Mouse (Mus musculus): ENCODE data around the gene Gm26602.
"Not testable (repeated sequence)": the region's sequence is repeated elsewhere in the genome, so short reads cannot be mapped to it uniquely, and the experiment has no call there.

The Gm26602 gene

DNA sequence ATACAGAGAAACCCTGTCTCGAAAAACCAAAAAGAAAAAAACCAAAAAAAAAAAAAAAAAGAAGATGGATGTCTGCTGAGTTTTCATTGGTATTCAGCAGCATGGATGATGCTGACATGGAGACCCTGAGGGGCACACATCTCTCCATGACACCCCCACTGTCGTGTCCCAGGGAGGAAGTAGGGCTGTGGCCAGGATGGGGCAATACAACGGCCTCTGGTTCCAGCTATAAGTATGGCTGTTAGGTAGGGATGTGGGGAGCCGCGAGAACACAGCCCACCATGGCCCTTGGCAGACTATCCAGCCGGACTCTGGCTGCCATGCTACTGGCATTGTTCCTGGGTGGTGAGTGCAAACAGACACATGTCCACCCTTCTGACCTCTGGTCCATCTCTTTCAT is 24.6 kb upstream of the Gm26602 start, which contains the start of gene Elane:
Gene Elane (plus strand): TSS at position 194 of the 400 bp plus-strand sequence.
- no peak for DNase-seq (ENCODE audit: low read depth)

DNA sequence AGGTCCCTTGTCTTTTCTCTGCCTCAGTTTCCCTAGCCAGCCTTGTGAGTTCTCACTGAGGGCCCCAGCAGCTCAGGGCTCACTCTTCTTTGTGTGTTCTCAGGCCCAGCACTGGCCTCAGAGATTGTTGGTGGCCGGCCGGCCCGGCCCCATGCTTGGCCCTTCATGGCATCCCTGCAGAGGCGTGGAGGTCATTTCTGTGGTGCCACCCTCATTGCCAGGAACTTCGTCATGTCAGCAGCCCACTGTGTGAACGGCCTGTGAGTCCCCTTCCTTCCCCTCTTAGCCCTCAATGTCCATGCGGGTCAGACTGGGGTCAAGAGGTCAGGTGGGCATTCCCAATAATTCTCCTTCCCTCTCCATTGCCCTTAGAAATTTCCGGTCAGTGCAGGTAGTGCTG is 24.0 kb upstream of the Gm26602 start:
- no peak for DNase-seq (ENCODE audit: low read depth)

DNA sequence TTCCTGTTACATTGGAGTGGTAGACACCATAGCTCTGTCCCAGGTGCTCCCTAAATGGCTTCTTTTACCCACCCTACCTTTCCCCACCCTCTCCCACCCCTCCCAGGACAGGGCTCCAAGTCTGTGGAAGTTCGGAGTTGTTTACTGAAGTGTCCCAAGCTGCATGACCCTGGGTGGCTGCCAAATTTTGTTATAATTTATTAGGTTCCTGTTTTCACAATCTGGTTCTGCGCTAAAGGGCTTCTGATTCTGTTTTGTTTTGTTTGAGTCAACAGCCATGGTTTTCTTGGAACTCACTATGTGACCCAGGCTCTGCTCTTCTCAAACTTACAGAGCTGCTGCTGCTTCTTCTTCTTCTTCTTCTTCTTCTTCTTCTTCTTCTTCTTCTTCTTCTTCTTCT is 21.3 kb upstream of the Gm26602 start:
- no peak for DNase-seq (ENCODE audit: low read depth)

DNA sequence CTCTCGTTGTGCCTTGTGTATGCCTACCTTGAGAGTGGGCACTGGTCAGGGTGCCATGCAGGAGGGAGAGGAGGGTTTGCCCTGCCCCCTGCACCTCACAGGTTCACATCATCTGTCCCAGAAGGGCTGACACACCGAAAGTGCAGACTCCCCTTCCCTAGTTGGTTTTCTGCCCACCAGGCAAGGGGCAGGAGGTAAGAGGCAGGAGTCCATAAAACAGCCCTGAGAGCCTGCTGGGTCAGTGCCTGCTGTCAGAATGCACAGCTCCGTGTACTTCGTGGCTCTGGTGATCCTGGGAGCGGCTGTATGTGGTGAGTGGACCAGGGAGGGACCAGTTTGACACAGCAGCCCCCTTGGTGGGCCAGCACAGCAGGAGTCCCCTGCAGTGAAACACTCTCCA is 20.0 kb upstream of the Gm26602 start, which contains the start of gene Cfd:
Gene Cfd (plus strand): TSS at position 184 of the 400 bp plus-strand sequence.
- DNase-seq (ENCODE audit: low read depth), result no peak

DNA sequence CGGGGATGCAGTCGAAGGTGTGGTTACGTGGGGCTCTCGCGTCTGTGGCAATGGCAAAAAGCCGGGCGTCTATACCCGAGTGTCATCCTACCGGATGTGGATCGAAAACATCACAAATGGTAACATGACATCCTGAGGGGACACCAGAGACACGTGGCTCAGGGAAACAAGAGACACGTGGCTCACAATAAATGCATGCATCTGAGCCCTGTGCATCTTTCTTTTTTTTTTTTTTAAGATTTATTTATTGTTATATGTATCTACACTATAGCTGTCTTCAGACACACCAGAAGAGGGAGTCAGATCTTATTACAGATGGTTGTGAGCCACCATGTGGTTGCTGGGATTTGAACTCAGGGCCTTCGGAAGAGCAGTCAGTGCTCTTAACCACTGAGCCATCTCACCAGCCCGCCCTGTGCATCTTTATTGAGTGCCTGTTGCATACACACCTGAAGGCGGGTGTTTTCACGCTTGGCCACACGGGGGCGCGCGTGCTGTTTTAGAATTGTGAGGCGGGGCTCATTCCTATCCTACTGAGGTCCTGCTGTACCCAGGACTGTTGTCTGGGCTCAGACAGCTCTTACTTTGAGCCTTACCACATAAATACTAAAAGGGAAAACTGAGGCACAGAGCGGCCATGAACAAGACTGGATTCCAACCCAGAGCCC is 18.1 kb upstream of the Gm26602 start:
- not testable (repeated sequence) for DNase-seq (ENCODE audit: low read depth)

DNA sequence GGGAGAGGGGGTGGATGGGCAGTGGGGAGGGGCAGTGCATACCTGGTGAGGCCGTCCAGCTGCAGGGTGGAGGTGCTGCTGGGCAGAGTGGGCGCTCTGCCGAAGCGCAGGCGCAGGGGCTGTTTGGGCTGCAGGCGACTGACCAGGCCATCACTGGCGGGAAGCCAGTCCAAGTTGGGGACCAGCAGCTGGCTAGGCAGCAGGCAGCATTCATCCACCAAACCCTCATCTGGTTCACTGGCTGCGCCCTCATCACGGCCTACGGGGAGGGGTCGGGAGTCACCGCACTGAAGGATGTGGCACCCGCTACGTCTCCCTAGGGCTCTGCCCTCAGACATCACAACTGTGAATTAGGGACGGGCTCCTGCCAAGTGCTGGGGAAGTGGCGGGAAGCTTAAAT is 14.3 kb upstream of the Gm26602 start:
- no peak for DNase-seq (ENCODE audit: low read depth)

DNA sequence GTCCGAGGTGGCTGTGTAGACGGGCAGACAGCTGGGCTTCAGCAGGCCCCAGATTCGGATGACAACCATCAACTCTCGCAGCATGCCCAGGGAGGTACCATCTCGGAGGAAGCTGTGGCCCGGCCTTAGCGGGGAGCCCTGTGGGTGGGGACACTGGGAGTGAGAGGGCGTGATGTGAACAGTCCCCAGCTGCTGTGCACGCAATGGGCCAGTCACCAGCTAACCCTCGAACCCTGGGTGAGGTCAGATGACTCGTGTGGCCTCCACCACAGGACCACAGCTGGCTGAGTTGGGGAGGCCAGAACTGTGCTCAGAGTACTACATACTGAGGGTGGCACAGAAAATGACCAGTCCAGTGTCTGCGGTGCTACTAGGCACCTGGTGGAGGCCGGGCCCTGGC is 13.8 kb upstream of the Gm26602 start:
- no peak for DNase-seq (ENCODE audit: low read depth)

DNA sequence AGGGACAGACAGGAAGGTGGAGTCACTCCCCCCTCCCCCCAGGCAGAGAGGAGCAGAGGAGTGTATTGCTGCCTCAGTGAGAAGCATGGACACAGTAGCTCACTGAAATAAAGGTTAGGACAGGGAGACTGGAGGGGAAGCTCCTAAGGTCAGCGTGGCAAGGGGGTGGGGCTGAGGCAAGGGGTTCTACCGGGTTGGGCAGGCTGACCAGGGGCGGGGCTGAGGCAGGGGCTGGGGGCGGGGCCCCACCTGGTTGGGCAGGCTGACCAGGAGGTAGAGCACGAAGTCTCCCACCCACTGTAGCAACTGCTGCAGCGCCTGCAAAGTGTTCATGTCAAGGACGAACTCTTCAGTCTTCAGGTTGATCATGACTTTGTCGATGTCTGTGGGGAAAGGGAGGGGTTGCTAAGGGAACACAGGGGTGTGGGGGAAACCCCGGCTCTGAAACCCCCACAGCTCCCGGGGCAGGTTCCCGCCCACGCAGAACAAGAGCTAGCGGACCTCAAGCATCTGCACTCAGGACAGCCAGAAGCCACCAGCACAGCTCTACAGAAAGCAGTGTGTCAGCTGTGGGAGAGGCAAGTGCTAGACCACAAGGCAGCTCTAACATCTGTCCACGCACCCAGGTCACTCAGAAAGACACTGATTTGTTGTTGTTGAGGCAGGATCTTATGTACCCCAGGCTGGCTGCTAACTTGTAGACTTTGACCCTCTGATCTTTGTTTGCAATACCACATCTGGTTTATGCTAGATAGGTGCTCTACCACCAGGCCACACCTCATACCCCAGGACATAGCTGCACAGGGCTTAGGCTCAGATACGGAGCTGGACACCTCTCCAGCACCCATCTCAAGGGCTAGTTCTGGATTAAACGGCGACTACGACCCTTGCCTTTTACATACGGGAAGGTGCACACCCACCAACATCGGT is 13.1 kb upstream of the Gm26602 start:
- DNase-seq (ENCODE audit: low read depth), result no peak

DNA sequence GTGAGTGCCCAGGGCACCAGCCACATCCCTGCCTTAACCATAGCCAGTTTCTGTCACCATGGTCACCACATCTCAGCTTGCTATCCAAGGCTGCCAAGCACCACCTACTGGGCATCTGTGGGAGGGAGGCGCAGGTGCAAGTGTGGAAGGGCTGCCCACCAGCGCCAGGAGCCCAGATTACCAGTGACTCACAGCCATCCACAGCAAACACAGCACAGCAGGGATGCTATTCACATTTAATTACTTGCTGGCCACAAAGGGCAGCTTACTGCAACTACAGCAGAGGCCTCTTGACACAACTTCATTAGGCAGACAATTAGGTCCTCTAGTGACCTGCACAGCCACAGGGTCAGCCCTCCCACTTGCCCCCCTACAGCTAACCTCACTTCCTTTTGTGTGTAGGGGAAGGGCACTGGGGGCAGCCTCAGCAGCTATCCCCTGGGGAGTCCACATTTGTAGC is 9.7 kb upstream of the Gm26602 start:
- no peak for DNase-seq (ENCODE audit: low read depth)

DNA sequence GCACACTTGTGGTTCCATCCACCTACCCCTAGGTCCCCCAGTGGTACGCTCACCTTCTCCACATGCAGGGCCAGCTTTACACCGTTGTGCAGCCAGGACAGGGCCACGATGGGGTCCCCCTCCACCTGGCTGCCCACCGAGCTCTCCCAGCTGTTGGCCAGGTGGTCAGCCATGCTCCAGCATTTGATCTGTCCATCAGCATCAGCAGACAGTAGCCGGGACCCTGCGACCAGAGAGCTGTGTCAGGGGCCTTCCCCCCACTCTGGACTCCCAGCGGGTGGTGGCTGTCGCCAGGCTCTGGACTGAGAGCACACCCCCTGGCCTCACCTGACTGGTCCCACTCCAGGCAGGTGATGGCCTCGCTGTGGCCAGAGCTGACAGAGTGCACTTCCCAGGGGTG is 3.9 kb upstream of the Gm26602 start:
- DNase-seq (ENCODE audit: low read depth), result no peak

DNA sequence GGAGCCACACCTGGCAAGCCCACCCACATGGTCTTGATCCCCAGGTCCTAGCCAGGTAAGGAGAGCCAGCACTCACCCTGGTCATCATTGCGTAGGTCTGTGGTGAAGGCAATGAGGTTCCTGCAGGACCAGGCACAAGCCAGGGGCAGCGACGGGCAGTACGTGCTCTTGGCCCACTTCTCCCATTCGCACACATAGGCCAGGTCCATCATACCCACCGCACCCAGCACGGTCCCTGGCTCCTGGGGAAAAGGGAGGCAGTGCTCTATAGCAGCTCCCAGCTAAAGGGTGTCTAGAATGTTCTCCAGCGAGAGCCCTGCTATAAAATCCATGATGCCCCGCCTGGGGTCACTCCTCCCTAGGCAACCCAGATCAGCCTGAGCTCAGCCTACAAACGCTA is 3.2 kb upstream of the Gm26602 start:
- DNase-seq (ENCODE audit: low read depth), result no peak

DNA sequence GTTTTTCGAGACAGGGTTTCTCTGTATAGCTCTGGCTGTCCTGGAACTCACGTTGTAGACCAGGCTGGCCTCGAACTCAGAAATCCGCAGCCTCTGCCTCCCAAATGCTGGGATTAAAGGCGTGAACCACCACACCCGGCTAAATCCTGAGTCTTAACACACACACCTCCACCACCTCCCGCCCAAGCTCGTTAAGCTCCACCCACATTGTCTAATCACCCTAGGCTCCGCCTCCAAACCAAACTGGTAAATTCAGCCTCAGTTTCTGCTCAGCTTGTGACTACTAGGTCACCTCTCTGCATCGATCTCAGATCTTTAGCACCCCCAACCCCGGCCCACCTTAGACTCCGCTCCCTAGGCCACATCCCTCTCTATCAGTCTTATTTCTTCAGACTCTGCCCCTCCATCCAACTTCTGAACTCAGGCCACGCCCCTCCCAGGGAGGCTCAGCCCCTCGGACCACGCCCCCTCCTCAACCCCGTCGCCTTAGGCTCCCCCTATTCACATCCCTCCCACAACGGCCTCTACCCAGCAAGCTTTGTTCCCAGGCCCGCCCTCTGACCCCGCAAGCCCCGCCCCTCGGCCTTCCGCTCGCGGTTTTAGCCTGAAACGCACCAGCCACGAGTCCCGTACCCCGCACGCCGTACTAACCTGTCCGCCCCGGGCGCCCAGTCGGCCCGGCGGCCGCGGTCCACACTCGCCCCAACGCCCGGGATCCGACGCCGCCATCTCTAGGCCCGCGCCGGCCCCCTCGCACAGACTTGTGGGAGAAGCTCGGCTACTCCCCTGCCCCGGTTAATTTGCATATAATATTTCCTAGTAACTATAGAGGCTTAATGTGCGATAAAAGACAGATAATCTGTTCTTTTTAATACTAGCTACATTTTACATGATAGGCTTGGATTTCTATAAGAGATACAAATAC is 2.2 kb upstream of the Gm26602 start, which contains the start of gene Med16:
Gene Med16 (minus strand): TSS at position 757 of the 925 bp plus-strand sequence.
- peak; percentile 90 for DNase-seq (ENCODE audit: low read depth)

DNA sequence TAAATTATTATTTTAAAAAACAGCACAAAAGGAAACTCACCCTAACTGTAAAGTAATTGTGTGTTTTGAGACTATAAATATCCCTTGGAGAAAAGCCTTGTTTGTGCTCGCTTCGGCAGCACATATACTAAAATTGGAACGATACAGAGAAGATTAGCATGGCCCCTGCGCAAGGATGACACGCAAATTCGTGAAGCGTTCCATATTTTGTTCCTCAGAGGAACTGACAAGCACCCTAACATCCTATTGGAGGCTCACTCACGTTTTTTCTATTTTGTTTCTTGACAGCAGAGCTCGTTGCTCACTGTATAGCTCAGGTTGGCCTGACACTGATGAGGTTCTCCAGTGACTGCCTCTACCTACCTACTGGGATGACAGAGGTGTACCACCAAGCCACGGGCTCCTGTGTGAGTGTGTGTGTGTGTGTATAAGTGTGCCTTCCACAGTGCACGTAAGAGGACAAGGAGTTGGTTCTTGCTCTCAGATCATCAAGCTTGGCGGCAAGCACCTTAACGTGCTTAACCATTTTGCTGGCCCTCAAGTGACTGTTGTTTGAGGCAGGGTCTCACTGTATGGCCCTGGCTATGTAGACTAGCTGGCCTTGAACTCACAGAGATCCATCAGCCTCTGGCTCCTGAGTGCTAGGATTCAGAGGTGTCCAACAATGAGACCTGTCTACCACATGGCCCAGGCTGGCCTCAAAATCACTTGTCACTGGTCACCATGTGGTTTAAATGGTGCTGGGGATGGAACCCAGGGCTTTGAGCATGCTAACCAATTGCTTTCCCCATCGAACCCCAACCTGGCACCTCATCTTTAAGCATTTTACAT is 1.3 kb upstream of the Gm26602 start:
- DNase-seq (ENCODE audit: low read depth), result no peak

DNA sequence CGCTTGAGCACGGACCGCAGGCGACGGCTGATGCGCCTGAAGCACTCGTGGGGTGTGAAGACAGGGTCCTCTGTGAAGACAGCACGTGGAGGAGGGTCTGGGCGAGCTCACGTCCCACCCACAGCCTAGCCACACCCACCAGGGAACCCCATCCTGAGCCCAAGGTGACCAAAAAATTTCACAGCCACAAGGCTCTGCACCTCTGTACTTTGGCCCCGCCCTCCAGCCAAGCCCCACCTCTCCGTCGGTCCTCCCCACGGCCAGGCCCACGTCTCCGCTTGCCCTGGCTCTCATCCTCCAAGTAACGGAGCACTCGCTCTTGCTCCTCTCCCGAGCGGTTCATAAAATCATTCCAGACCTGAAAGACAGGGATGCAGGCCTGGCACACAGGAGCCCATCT is 1.8 kb downstream of the Gm26602 start:
- DNase-seq (ENCODE audit: low read depth), result no peak

DNA sequence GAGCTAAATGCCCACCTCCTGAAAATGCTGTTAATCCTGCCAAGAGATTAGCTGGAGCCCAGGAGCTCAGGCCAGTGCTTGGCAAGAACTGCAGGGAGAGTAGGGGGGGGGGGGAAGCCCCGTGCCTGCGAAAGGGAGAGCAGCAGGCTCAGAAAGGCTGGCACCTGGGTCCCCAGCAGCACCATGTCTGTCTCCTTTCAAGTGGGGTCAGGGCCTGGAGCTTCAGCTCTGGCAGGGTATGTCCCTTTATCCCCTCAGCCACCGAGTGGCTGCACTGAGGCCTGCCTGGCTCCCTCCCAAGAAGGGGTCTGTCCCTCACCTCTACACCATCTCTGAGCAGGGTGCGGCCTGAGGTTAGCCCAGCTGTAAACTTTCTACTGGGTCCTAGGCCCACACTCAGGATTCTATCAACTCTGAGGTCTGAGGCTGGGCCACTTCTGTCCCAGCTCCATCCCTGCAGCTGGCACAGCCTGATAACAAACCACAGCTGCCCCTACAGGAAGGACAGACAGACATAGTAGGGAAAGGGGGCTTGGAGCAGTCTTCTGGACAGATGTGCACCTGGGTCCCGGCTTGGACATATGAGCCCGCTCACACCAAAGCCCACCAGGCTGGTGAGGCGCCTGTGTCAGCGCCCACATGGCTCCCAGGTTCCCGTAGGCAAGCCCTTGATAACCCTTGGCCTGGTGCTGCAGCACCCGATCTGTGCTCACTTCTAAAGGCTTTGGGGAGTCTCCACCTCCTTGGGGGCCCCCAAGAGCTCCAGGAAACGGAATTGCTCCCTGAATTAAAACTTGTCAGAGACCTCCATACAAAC is 3.7 kb downstream of the Gm26602 start:
- no peak for DNase-seq (ENCODE audit: low read depth)

DNA sequence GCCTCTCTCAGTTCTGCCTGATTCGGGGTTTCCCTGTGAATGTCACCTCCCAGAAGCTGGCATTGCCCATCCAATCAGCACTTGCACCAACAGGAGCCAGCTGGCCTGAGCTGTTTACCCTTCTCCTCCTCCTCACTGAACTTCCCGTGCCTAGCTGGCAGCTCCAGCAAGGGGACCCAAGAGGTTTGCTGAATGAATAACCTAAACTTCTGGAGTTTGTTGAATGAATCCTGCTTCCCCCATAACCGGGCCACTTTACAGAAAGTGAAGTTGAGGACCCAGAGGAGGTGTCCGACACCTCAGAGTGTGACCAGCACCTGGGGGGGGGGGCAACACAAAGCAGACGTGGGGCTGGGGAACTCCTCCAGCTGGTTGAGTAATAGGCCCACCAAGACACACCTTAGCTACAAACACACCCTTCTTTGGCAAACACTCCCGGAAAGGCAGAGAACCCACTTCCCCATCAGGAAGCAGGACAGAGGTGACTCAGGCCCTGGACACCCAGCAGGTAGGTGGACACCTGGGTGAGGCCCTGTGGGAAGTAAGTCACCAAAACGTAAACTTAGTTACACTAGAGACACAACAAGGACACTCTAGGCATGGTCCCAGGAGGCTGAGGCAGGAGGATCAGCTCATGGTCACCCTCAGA is 4.4 kb downstream of the Gm26602 start:
- DNase-seq (ENCODE audit: low read depth), result no peak

DNA sequence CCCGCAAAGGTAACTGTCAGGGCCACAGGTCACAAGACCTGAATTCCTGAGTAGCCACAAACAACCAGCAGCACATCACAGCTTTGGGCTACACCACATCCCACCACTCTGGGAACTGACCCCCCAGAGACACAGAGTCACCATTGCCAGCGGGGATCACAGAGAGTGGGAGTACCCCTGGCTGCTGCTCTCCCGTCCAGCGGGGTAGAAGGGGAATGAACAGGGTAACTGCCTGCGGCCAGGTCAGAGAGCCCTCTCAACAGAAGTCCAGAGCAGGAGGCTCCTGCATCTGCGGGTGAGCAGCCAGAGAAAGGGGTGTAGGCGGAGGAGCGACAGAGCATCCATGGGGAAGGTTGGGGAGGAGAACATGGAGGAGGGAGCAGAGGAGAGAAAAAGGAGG is 5.4 kb downstream of the Gm26602 start:
- no peak for DNase-seq (ENCODE audit: low read depth)

DNA sequence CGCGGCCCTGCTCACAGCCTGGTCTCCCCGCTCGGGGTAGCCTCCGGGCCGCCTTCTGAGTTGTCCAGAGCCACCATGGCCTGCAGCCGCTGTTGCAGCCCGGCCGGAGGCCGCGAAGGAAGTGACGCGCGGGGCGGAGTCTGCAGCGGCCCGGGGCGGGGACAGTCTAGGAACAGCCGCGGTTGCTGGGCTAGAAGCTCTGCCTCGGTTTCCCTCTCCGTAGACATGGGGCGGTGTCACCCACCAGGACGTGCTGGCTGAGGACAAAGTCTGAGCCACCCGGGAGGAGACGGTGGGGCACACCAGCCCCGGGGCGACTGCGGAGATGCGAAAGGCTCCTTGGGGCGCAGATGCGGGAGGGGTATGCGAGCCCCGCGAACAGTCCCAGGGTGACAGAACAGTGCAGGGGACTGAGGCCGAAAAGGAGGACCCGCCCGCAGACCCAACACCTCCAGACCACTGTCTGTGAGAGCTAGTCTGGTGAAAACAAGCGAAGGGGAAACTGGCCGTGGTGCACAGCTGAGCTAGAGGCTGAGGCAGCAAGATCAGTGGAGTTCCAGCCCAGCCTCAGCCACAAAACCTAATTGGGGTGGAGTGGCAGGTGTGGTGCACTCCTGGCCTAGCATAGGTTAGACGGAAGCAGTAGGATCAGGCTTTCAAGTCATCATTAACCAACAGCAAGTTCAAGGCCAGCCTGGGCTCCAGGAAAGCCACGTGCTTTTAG is 6.3 kb downstream of the Gm26602 start, which contains the start of gene Kiss1r:
Gene Kiss1r (plus strand): TSS at position 164 of the 724 bp plus-strand sequence.
- no peak for DNase-seq (ENCODE audit: low read depth)
